Mouse (Mus musculus) intestine, embryonic 16.5 days (tissue): ENCODE measurements around the gene Pdzd3. TPM values are rescaled to one million over a fixed set of nuclear protein-coding genes. Genes with fewer than 3 reads are reported as not detected.

Experiments
- ATAC-seq: fragments of 200-750 bp; cut with Nextera tagmentation; 2 replicates; pipeline ENCODE4 v1.8.0; 2017; ENCODE audit warnings: moderate TSS enrichment, moderate library complexity
- H3K27ac ChIP-seq: fragments of 300-500 bp; sonication (generic); 2 replicates; pipeline ENCODE4 v1.5.1; 2014; ENCODE audit warnings: mild to moderate bottlenecking, low read length
- H3K27me3 ChIP-seq: fragments of 300-500 bp; sonication (generic); replicated peaks from 2 replicates; pipeline ENCODE4 v1.6.1; 2014; ENCODE audit warnings: low read length, control low read depth, mixed read lengths; ENCODE audit not compliant: control insufficient read depth, insufficient read depth
- H3K36me3 ChIP-seq: fragments of 300-500 bp; sonication (generic); 2 replicates; pipeline ENCODE4 v1.6.1; 2014; ENCODE audit warnings: low read length, control low read depth; ENCODE audit not compliant: control insufficient read depth, insufficient read depth
- H3K4me1 ChIP-seq: fragments of 300-500 bp; sonication (generic); 2 replicates; pipeline ENCODE4 v1.6.1; 2014; ENCODE audit warnings: low read length, control low read depth, mixed read lengths; ENCODE audit not compliant: control insufficient read depth, insufficient read depth
- H3K4me2 ChIP-seq: fragments of 300-500 bp; sonication (generic); 2 replicates; pipeline ENCODE4 v1.6.1; 2014; ENCODE audit warnings: low read depth, low read length, control low read depth
- H3K4me3 ChIP-seq: fragments of 300-500 bp; sonication (generic); 2 replicates; pipeline ENCODE4 v1.5.1; 2014; ENCODE audit warnings: mild to moderate bottlenecking, low read length
- H3K9ac ChIP-seq: fragments of 300-500 bp; sonication (generic); 2 replicates; pipeline ENCODE4 v1.6.1; 2014; ENCODE audit warnings: low read depth, low read length
- H3K9me3 ChIP-seq: fragments of 300-500 bp; sonication (generic); 2 replicates; pipeline ENCODE4 v1.6.1; 2016; ENCODE audit warnings: low read length, control low read depth; ENCODE audit not compliant: control insufficient read depth
- WGBS: fragments of 180-500 bp; shearing (Covaris S2); extraction: QIAGEN DNeasy Blood & Tissue Kit; methylation state at CpG from one replicate; pipeline ENCODE4 v1.1.7; 2014; 5-methylcytosine and 5-hydroxymethylcytosine counted together
- polyA plus RNA-seq: library from polyadenylated mRNA; unstranded; fragments of >200 nt; fragmentation: Nextera tagmentation; extraction: Ambion mirVana; gene quantifications from 2 replicates; pipeline ENCODE4 v1.2.1, GENCODE M21; 2015

Gene Pdzd3
- polyA plus RNA-seq, 1 experiment from 2014 or later, result 22.2 TPM

DNA sequence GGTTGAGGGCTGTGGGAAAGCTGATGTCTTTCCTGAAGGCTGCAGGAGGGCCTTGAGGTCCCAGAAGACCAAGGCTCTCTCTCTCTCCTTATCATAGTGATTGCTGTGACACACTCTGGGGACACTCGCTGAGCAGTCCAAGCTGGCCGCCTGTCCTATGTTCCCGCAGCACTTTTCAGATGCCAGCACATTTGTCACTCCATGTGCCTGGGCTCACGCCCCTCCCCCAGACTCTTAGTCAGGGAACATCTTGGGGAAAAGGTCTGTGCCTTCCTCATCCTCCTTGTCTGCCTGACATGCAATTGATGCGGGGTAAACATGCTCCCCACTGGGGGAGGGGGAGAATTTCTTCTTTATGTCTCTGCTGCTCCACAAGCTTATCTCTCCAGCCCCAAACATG, 31.9 kb upstream of the Pdzd3 start:
- no peaks in the 10 kb centered on the region for H3K36me3 ChIP-seq
- 0 out of 2 replicates have a peak, but pooled peaks cover 3% of the 10 kb centered on the region for H3K27me3 ChIP-seq
- H3K9ac ChIP-seq, result no peak overlapping the region
- ATAC-seq, result no peak
- no peak overlapping the region for H3K4me2 ChIP-seq
- WGBS, result 50% methylated on average over 5 of the region's 5 CpGs
- peaks cover 9% of the 10 kb centered on the region for H3K4me1 ChIP-seq
- no peak overlapping the region for H3K4me3 ChIP-seq
- H3K9me3 ChIP-seq, result no peaks in the 10 kb centered on the region
- no peak overlapping the region for H3K27ac ChIP-seq

DNA sequence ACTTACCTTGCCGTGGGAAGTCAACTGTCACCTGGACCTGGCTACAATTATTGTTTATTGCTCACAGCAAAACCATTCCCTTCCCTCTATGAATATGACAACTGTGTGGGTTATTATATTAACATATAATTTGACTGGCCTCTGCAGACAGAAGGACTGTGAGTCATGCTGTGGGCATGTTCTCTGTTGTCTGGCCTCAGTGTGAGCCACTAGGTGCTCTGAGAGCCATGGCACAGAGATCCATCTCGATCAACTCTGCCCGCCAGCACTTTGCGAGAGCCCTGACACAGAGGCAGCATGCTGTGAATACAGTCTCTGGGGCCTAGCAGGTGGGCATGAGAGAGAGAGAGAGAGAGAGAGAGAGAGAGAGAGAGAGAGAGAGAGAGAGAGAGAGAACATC, 18.7 kb upstream of the Pdzd3 start:
- H3K4me3 ChIP-seq, result no peak overlapping the region
- ATAC-seq, result no peak
- no peaks in the 10 kb centered on the region for H3K36me3 ChIP-seq
- H3K27ac ChIP-seq, result no peak overlapping the region
- no peaks in the 10 kb centered on the region for H3K27me3 ChIP-seq
- H3K9me3 ChIP-seq, result no peaks in the 10 kb centered on the region
- WGBS, result 73% methylated on average over 4 of the region's 4 CpGs
- no peak overlapping the region for H3K4me2 ChIP-seq
- H3K9ac ChIP-seq, result no peak overlapping the region
- peaks cover 12% of the 10 kb centered on the region for H3K4me1 ChIP-seq

DNA sequence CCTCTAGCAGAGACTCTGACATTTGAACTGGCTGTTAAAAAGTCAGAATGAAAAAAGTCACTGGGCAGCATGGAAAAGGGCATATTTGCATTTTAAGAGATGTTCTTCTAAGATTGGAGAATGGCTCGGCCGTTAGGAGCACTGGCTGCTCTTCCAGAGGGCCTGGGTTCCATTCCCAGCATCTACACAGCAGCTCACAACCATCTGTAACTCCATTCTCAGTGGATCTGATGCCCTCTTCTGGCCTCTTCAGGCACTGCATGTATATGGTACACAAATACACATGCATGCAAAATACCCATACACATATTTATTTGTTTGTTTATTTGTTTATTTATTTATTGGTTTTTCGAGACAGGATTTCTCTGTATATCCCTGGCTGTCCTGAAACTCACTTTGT, 17.8 kb upstream of the Pdzd3 start:
- Histone ChIP-seq H3K4me3 (no peak overlapping the region), H3K27me3 (no peaks in the 10 kb centered on the region), H3K4me1 (peaks cover 12% of the 10 kb centered on the region), H3K27ac (no peak overlapping the region), H3K36me3 (no peaks in the 10 kb centered on the region), H3K9ac (no peak overlapping the region), H3K4me2 (no peak overlapping the region), H3K9me3 (no peaks in the 10 kb centered on the region)
- no peak for ATAC-seq
- 85% methylated on average over 3 of the region's 3 CpGs for WGBS

DNA sequence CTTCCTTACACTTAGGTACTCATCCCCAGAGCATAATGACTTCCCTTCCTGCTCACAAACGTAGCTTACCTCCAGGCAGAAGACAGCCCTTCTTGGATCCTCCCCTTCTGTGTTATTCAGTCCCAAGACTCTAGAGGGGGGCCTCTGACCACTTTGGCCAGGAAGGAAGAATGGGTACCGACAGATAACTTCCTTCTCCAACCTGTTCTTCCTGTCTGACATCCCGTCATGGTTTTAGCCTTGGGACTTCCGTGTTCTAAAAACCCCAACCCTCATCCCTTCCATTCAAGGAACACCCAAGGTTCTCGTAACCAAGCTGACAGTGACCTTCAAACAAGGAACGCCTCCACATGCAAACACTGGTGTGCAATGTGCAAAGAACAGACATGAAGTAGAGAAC, 17.2 kb upstream of the Pdzd3 start, which contains the start of gene Nlrx1:
Gene Nlrx1, minus strand, starts transcription at position 168 of the 400 bp plus-strand sequence.
- peak within 1 kb of the TSS; percentile 99 for H3K9ac ChIP-seq
- no peaks in the 10 kb centered on the region for H3K9me3 ChIP-seq
- H3K4me3 ChIP-seq, result peak within 1 kb of the TSS; percentile 60
- ATAC-seq, result peak; percentile 43; the same call in 1 of the 2 replicates
- 61% methylated on average over 6 of the region's 6 CpGs for WGBS
- H3K27ac ChIP-seq, result peak within 1 kb of the TSS; percentile 90
- peaks cover 12% of the 10 kb centered on the region for H3K4me1 ChIP-seq
- no peaks in the 10 kb centered on the region for H3K36me3 ChIP-seq
- H3K4me2 ChIP-seq, result peak within 1 kb of the TSS; percentile 93
- H3K27me3 ChIP-seq, result no peaks in the 10 kb centered on the region

DNA sequence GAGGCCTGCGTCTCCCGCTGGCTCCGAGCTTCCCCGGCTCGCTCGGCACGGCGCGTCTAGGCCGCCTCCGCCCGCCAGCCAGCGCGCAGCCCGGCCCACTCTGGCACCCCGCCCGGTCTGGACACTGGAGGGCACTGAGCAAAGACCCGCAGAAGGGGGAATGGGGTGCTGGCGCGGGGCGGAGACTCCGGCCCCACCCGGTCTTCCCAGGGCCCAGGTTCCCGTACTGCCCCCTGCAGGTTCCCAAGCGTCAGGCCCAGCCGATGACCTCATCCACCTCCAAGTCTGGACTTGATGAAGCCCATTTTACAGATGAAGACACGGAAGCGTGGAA, 16.7 kb upstream of the Pdzd3 start:
- H3K9ac ChIP-seq, result peak overlapping the region; percentile 99
- no peaks in the 10 kb centered on the region for H3K9me3 ChIP-seq
- no peaks in the 10 kb centered on the region for H3K27me3 ChIP-seq
- no peaks in the 10 kb centered on the region for H3K36me3 ChIP-seq
- peaks cover 12% of the 10 kb centered on the region for H3K4me1 ChIP-seq
- ATAC-seq, result peak; percentile 93
- 6% methylated on average over 27 of the region's 28 CpGs for WGBS
- H3K4me3 ChIP-seq, result peak overlapping the region; percentile 60
- peak overlapping the region; percentile 93 for H3K4me2 ChIP-seq
- H3K27ac ChIP-seq, result peak overlapping the region; percentile 90

DNA sequence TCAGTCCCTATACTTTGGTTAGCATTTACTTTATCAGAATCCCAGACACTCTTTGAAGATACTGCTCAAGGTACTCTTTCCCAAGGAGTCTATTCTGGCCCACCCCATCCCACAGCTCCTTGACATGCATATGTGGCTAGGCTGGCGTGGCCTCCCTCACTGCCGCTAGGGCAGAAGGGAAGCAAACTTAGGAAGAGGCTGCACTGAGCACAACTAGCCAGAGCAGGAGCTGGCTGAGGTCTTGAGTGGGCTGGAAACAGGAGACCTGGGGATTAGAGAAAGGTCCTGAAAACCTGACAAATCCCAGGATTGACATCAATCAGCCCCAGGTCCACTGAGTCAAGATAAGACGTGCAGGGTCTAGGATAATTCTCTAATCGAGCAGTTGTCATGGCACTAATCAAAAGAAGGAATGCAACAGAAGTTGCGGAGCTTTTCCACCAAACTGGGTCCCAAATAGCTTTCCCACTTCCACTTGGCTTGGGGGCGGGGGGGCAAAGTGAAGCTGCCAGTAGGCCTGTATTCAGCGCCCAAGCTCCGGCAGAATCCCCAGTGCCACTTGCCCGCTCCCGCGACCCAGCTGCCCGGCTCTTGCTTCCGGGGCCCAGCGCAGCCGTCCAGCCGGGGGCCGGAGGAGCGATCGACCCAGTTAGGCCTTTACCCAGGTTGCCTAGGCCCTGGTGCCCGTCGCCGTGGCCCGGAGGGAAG, 16.2 kb upstream of the Pdzd3 start:
- Histone ChIP-seq H3K36me3 (no peaks in the 10 kb centered on the region), H3K27ac (peak overlapping the region; percentile 90), H3K27me3 (no peaks in the 10 kb centered on the region), H3K4me3 (peak overlapping the region; percentile 60), H3K4me1 (peaks cover 12% of the 10 kb centered on the region), H3K9ac (peak overlapping the region; percentile 99), H3K9me3 (no peaks in the 10 kb centered on the region), H3K4me2 (peak overlapping the region; percentile 93)
- ATAC-seq, result peak; percentile 26
- WGBS, result 14% methylated on average over 23 of the region's 23 CpGs

DNA sequence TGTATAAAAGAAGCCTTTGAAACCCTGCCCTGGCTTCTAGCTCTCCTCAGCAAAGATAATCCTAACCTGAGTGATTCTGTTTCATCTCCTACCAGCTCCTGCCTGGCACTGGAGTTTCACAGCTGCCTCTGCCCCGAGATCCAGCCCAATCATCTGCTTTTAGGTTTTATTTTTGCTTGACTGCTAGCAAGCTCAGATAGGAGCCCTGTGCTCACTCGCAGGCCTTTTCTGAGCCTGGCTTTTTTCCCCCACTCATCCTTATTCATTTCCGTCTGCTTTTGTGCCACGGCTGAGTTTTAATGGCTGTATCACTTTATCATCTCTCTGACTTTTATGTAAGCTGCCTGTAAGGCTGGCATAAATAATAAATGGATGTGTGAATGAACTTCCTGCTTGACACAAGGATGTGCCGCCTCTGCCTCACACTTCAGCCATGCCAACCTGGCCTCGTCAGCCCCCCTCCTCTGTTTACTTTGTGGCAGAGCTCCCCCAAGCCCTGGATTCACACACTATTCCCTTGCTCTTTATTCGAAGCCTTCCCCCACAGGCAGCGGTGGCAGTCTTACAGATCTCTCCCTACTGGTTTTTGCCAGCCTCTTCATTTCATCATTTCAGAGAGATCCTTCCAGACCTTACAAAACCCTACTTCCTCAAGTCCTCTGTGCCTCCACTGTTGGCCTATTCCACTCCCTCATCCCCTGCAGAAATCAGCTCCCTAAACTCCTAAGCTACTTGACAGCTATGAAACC, 15.4 kb upstream of the Pdzd3 start:
- Histone ChIP-seq H3K27ac (peak overlapping the region; percentile 90; the same call in 1 of the 2 replicates), H3K9ac (peak overlapping the region; percentile 99), H3K4me1 (peaks cover 12% of the 10 kb centered on the region), H3K36me3 (no peaks in the 10 kb centered on the region), H3K4me3 (peak overlapping the region; percentile 60), H3K4me2 (peak overlapping the region; percentile 93), H3K9me3 (no peaks in the 10 kb centered on the region), H3K27me3 (no peaks in the 10 kb centered on the region)
- no peak for ATAC-seq
- 63% methylated on average over 8 of the region's 8 CpGs for WGBS

DNA sequence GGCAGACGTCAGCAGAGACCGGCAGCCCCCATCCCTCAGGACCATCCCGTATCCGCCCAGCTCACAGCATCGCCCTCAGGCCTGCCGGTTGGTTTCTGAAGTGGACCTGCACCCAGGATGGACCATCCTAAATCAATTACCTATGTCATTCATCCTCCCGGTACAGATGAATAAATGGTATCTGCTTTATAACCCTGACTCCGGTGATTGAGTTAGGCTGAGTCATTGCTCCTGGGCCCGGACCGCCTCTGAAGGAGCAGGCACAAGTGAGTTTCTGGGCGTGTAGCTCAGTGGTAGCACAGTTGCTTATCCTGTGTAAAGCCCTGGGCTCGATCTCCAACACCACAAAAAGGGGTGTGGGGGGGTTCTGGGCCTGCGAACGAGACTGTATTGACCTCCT, 10.1 kb upstream of the Pdzd3 start:
- Histone ChIP-seq H3K4me1 (no peaks in the 10 kb centered on the region), H3K9me3 (no peaks in the 10 kb centered on the region), H3K36me3 (no peaks in the 10 kb centered on the region), H3K4me3 (no peak overlapping the region), H3K27ac (no peak overlapping the region), H3K9ac (no peak overlapping the region), H3K4me2 (no peak overlapping the region), H3K27me3 (no peaks in the 10 kb centered on the region)
- ATAC-seq, result no peak
- WGBS, result 73% methylated on average over 14 of the region's 14 CpGs

DNA sequence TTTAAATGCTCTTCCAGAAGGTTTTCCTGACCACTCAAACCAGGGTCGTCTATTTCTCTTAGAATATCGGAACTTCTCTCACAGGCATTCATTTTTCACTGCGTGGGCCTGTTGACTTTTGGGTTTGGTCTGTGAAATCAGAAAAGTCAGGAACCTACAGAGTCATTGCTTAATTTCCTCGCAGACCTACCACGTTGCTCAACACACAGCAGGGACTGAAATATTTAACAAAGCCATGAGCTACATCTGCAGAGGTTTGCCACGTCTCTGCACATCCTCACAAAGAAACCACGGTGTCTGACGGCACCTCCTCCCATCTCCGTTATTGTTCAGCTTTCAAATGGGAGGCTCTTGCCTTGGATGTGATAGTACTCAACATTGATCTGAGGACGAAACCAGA, 7.7 kb upstream of the Pdzd3 start:
- H3K4me2 ChIP-seq, result no peak overlapping the region
- H3K27ac ChIP-seq, result no peak overlapping the region
- H3K9ac ChIP-seq, result no peak overlapping the region
- H3K4me3 ChIP-seq, result no peak overlapping the region
- no peaks in the 10 kb centered on the region for H3K9me3 ChIP-seq
- 80% methylated on average over 10 of the region's 10 CpGs for WGBS
- no peaks in the 10 kb centered on the region for H3K27me3 ChIP-seq
- H3K36me3 ChIP-seq, result no peaks in the 10 kb centered on the region
- ATAC-seq, result no peak
- H3K4me1 ChIP-seq, result peaks cover 5% of the 10 kb centered on the region; the same call in 1 of the 2 replicates
